Mouse (Mus musculus) frontal cortex, adult (tissue): ENCODE results near the gene Eef1a2.

Experiments
- ATAC-seq: cut with Nextera tagmentation; 2 replicates; pipeline ENCODE4 v1.9.2; 2017; ENCODE audit warnings: mild to moderate bottlenecking, moderate library complexity, mixed read lengths; ENCODE audit not compliant: low TSS enrichment

The Eef1a2 gene

GRCm38 (mm10) chr2:181158471-181158870 lies 1.7 kb upstream of the Eef1a2 start:
- ATAC-seq, result no peak

GRCm38 (mm10) chr2:181157716-181158302 lies 995 bp upstream of the Eef1a2 start:
- ATAC-seq, result no peak

GRCm38 (mm10) chr2:181157180-181157579 lies 366 bp upstream of the Eef1a2 start:
- no peak for ATAC-seq

GRCm38 (mm10) chr2:181155801-181156200 lies 1.0 kb downstream of the Eef1a2 start:
- ATAC-seq, result no peak

GRCm38 (mm10) chr2:181154831-181155415 lies 1.9 kb downstream of the Eef1a2 start:
- no peak for ATAC-seq

GRCm38 (mm10) chr2:181154361-181154760 lies 2.5 kb downstream of the Eef1a2 start:
- ATAC-seq, result no peak

GRCm38 (mm10) chr2:181153837-181154236 lies 3.0 kb downstream of the Eef1a2 start:
- ATAC-seq, result no peak

GRCm38 (mm10) chr2:181153131-181153530 lies 3.7 kb downstream of the Eef1a2 start:
- ATAC-seq, result no peak

GRCm38 (mm10) chr2:181152701-181153100 lies 4.1 kb downstream of the Eef1a2 start:
- no peak for ATAC-seq

- peak; percentile 65 for ATAC-seq
Measured at GRCm38 (mm10) chr2:181150281-181150680, 6.5 kb downstream of the Eef1a2 start.

- no peak for ATAC-seq
Measured at GRCm38 (mm10) chr2:181148318-181148955, 8.4 kb downstream of the Eef1a2 start.

GRCm38 (mm10) chr2:181147546-181148317 lies 9.1 kb downstream of the Eef1a2 start:
- no peak for ATAC-seq

GRCm38 (mm10) chr2:181146976-181147545 lies 9.8 kb downstream of the Eef1a2 start:
- no peak for ATAC-seq

GRCm38 (mm10) chr2:181144675-181145074 lies 12.1 kb downstream of the Eef1a2 start:
- no peak for ATAC-seq

GRCm38 (mm10) chr2:181143509-181144276 lies 13.1 kb downstream of the Eef1a2 start:
- peak; percentile 11; the same call in 1 of the 2 replicates for ATAC-seq

- ATAC-seq, result peak; percentile 40
Measured at GRCm38 (mm10) chr2:181142703-181143135, 14.1 kb downstream of the Eef1a2 start.

GRCm38 (mm10) chr2:181139641-181140193 lies 17.1 kb downstream of the Eef1a2 start:
- no peak for ATAC-seq

- ATAC-seq, result no peak
Measured at GRCm38 (mm10) chr2:181136934-181137333, 19.9 kb downstream of the Eef1a2 start.

- ATAC-seq, result no peak
Measured at GRCm38 (mm10) chr2:181135446-181135818, 21.4 kb downstream of the Eef1a2 start.

- ATAC-seq, result peak; percentile 38; the same call in 1 of the 2 replicates
Measured at GRCm38 (mm10) chr2:181134591-181135445, 22.0 kb downstream of the Eef1a2 start, which contains the start of gene Kcnq2. Gene Kcnq2 (minus strand): TSS chr2:181135300.
